Mouse (Mus musculus): Measurements from ENCODE around the gene Anks4b.

Anks4b gene

GRCm38 (mm10) chr7:120205989-120206388 lies 32.3 kb downstream of the Anks4b start:
- no peak for TF ChIP-seq GATA4 (IDR thresholded peaks at IDR 0.05; ENCODE audit: insufficient replicate concordance, low read length)

- TF ChIP-seq GATA4 (IDR thresholded peaks at IDR 0.05; ENCODE audit: insufficient replicate concordance, low read length), result no peak
These were observed 54.9 kb downstream of the Anks4b start for GRCm38 (mm10) chr7:120228541-120228940.

Data from liver, adult (tissue).